Mouse (Mus musculus) layer of hippocampus, postnatal 36 days (tissue): ENCODE results near the gene Spata20. TPM values are rescaled to one million over a fixed set of nuclear protein-coding genes. Genes with fewer than 3 reads are reported as not detected.

Experiments
- DNase-seq, 2 experiments: peaks; one replicate each; pipeline ENCODE4 v3.0.0; 2022
- total RNA-seq, 2 experiments: library from RNA; stranded (reverse); gene quantifications; 2 replicates each; pipeline ENCODE4 v1.2.3; 2021

Spata20 gene
- total RNA-seq, 2 experiments from 2014 or later = 0.45 TPM; not detected in 1

DNA sequence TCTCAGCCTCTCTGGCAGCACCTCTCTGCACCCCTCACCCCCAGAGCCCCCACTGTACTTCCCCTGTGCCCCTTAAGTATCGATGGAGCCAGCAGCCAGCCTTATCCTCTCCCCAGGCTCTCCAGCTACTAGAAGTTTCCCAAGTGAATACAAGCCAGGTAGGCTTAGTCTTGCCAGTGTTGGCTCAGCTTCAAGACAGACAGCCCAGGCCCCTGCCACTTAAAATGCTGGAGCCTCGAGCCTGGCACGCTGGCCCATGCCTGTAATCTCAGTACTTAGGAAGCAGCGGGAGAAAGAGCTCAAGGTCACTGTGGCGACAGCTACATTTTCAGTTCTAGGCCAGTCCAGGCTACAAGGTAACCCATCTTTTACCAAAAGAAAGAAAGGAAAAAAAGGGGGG lies 36.1 kb downstream of the Spata20 start:
- DNase-seq = no peak

GRCm38 (mm10) chr11:94449239-94449638 lies 36.7 kb downstream of the Spata20 start:
- DNase-seq = no peak

DNA sequence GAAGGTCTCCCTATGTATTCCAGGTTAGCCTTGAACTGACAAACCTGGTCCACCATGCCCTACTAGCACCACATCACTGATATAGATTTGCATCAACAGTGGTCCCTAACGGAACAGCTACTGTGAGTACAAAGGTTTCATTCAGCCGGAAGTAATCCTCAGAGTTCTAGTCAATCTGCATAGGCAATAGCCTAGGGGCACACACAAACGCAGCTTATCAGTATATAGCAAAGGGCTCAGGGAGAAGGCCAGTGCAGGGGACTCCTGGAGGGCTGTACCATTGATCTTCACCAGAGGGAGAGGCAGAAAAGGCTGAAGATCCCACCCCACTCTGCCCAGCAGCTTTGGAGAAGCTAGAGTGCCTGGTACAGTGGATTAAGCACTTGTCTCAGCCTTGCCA lies 39.0 kb downstream of the Spata20 start:
- no peak for DNase-seq

- no peak for DNase-seq
Measured at GRCm38 (mm10) chr11:94445300-94445699, 40.7 kb downstream of the Spata20 start.

- no peak for DNase-seq
Measured at GRCm38 (mm10) chr11:94444829-94445228, 41.1 kb downstream of the Spata20 start.

- no peak for DNase-seq
Measured at GRCm38 (mm10) chr11:94441752-94442151, 44.2 kb downstream of the Spata20 start.

GRCm38 (mm10) chr11:94441122-94441521 lies 44.9 kb downstream of the Spata20 start:
- no peak for DNase-seq

DNA sequence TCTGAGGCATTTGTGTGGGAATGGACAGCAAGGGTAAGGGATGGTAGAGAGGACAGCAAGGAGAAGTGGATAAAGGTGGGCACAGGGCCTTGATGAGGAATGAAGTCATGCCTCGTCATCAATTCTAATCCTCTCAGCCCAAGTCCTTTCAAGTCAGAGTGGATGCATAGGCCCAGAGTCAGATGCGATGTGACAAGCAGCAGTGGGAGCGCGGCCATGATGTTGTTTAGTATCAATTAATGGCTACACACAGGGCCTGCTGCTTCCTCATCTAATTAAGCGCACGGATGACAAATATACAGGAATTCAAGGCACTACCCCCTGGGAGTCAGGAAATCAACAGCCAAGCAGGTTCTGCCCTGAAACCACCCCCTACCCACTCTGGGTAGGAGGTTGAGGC lies 45.6 kb downstream of the Spata20 start:
- DNase-seq = no peak

- no peak for DNase-seq
Measured at GRCm38 (mm10) chr11:94429011-94429651, 56.8 kb downstream of the Spata20 start.

Other genes starting within 250 kb of the Spata20 start
- gene Wfikkn2, start 240.2 kb downstream of the Spata20 start, total RNA-seq = under 1 TPM; 0.25 to 0.61 TPM
- gene Gm21885, start 204.3 kb downstream of the Spata20 start, total RNA-seq = not detected
- gene Luc7l3, start 164.2 kb downstream of the Spata20 start, total RNA-seq = 100 to 1,000 TPM; 120 to 123 TPM
- 100 to 1,000 TPM; 127 to 131 TPM for gene Ankrd40, start 158.2 kb downstream of the Spata20 start, total RNA-seq
- gene Abcc3, start 93.2 kb downstream of the Spata20 start, total RNA-seq = 1 to 10 TPM; 2.2 to 2.9 TPM
- 10 to 100 TPM; 65.7 to 81.0 TPM for gene Cacna1g, start 12.0 kb downstream of the Spata20 start, total RNA-seq
- gene Epn3, start 13.8 kb upstream of the Spata20 start, total RNA-seq = 1 to 10 TPM; 1.4 to 1.8 TPM
- 1 to 10 TPM; 2.8 to 3.6 TPM for gene Mycbpap, start 35.6 kb upstream of the Spata20 start, total RNA-seq
- gene Rsad1, start 63.1 kb upstream of the Spata20 start, total RNA-seq = 1 to 10 TPM; 9.0 to 9.8 TPM
- under 1 TPM; 0.27 to 0.53 TPM for gene Chad, start 78.9 kb upstream of the Spata20 start, total RNA-seq
- gene Acsf2, start 115.7 kb upstream of the Spata20 start, total RNA-seq = 10 to 100 TPM; 15.1 to 17.1 TPM
- 10 to 100 TPM; 78.7 to 81.1 TPM for gene Lrrc59, start 143.6 kb upstream of the Spata20 start, total RNA-seq
- gene Mrpl27, start 167.6 kb upstream of the Spata20 start, total RNA-seq = 10 to 100 TPM; 67.1 to 68.9 TPM
- not detected for gene Eme1, start 167.8 kb upstream of the Spata20 start, total RNA-seq
- gene Xylt2, start 191.3 kb upstream of the Spata20 start, total RNA-seq = 10 to 100 TPM; 23.0 to 26.1 TPM
- not detected for gene Gm11541, start 218.3 kb upstream of the Spata20 start, total RNA-seq